Mouse (Mus musculus): Measurements from ENCODE around the gene Grm2.

- TF ChIP-seq POLR2A (IDR thresholded peaks at IDR 0.05; ENCODE audit: borderline replicate concordance, low read depth, low read length) (no peak), CTCF (IDR thresholded peaks at IDR 0.05; ENCODE audit: low read depth, low read length) (no peak)
Observed at GRCm38 (mm10) chr9:106638154-106638553, 17.7 kb downstream of the Grm2 start.
